Mouse (Mus musculus) layer of hippocampus, adult 18-20 months (tissue): ENCODE data around the gene Fam114a2. TPM values are rescaled to one million over a fixed set of nuclear protein-coding genes. Genes with fewer than 3 reads are reported as not detected.
A peak's percentile ranks its signal among the peaks of the same experiment; 100 is the strongest.
"Not testable (repeated sequence)": the region's sequence is repeated elsewhere in the genome, so short reads cannot be mapped to it uniquely, and the experiment has no call there.

ENCODE experiments used
- DNase-seq, 2 experiments: peaks; one replicate each; pipeline ENCODE4 v3.0.0; 2022; ENCODE audit warnings: low spot score in 2 of 2
- long read RNA-seq: library from polyadenylated mRNA; stranded (forward); transcript quantifications from one replicate; pipeline ENCODE4 v2.0.0, GENCODE M21; 2021
- total RNA-seq, 2 experiments: library from RNA; stranded (reverse); gene quantifications; 2 replicates each; pipeline ENCODE4 v1.2.3; 2021

The Fam114a2 gene
- 10 to 100 TPM; 36.5 to 40.3 TPM for total RNA-seq
- long read RNA-seq, transcript Fam114a2-201 (14 exons, 2,557 nt): major isoform, 8 of 64 reads
- long read RNA-seq, partial matches to known transcripts: 7 of 64 reads
- long read RNA-seq, other reads (novel, unspliced or antisense): 49 of 64 reads

DNA sequence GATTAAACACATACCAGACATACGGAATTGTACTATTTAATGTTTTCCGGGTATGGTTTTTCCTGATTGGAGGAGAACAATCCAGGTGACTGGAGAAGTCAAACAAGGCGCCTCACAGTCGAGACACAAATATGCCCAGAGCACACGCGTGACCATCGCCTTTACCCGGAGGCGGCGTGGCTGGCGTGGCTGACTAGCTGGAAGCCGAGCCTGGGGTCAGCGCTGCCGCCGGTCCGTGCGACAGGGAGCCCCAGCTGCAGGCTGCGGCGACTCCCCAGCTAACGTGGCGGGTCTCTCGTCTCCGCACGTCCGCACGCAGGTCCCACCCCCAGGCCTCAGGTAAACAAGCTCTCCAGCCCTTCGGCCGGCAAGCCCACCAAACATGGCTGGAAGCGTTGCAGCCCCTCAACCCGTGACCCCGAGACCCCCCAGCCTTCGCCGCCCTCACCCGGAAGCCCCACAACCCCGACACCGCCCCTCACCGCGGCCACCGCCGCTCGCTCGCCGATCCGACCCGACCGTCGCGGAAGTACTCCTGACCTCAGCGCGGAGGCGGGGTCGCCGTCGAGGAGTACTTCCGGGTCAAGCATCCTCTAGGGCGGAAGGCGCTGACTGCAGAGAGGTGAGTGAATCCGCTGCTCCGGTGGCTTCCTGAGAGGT is at the start of gene Fam114a2, which contains the start of gene Mfap3:
Gene Fam114a2, minus strand, starts transcription at position 527 of the 660 bp plus-strand sequence.
Gene Mfap3, plus strand, starts transcription at position 574 of the 660 bp plus-strand sequence.
- peak; percentile 75 to 88 for DNase-seq

- DNase-seq: no peak
These were observed 47.9 kb upstream of the Fam114a2 start for GRCm38 (mm10) chr11:57566091-57567035.

- DNase-seq: no peak
These were observed 46.1 kb upstream of the Fam114a2 start for GRCm38 (mm10) chr11:57564564-57564963.

DNA sequence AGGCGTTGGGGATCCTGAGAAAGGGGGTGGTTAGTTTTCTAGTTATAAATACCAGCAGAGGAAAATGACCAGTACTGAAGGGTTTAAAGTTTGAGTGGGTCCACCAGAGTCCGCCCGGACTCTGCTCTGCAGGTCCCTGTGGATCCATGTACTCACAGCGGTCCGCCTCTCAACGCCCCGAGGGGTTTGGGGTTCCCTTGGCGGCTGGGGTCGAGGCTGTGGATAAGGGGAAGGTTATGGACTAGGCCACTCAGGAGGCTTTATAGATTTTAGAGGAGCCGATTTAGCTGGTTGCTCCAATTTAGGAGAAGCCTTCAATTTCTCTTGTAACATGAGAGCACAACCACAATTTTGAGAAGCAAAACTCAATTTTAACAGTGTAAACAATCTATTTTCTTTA is 39.5 kb upstream of the Fam114a2 start:
- DNase-seq: not testable (repeated sequence)

DNA sequence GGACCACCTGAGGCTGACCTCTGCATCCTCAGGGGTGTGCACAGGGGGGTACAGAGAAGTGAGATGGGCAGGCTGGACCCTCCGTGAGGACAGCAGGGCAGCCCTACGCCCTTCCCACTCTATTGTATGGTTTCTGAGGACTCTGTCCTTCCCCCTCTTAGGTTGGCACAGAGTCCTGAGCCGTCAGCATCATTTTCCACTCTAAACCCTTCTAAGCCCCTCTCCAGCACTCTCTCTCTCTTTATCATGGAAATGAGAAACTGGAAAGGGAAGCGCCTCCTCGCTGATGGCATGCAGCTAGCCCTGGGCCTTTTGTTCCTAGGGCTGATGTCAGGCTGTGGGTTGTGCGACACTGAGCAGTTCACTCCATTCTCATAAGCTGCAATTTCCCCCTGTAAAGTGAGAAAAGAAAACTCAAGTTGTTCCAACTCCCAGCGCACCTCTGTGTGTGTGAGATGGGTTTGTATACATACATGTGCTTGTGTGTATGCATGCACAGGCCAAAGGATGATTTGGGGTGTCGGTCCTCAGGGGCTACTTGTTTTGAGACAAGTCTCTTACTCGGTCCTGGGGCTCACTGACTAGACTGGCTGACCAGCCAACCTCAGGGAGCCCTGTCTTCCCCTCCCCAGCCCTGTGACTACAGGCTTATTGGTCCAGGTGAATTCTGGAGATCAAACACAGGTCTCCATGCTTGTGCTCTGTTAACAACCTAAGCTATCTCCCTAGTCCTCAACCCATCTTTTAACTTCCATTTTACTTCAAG is 34.8 kb upstream of the Fam114a2 start:
- DNase-seq: no peak

DNA sequence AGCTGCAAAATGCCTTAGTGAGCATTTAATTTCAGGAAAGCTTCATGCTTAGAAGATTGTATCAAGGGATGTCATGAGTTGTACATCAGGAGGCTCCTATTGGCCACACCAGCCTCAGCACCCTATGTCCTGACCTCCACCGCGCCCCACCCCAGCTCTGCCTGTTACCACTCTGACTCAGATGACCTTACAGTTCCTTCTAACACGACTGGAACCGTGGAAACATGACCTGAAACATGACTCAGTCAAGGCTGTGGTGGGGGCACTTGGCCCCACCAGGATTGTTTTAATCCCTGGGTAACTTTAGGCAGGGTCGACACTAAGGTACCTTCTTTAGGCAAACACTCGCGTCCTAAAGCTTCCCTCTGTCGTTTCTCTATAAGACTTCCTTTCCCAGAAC is 32.6 kb upstream of the Fam114a2 start:
- DNase-seq: no peak

DNA sequence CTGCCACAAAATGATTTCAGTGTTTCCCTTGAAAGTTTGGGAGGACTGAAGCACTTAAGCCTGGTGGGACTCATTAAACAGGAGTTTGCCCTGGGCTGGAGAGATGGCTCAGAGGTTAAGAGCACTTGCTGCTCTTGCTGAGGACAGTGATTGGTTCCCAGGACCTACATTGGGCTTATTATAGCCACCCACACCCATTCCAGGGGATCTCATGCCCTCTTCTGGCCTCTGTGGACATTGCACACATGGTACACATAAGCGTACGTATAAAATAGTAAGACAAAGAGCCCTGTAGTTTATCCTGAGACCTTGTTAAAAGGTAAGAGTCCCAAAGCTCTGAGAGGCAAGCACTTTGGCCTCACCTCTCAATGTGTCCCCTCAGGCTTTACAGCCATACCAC is 31.8 kb upstream of the Fam114a2 start:
- no peak for DNase-seq

GRCm38 (mm10) chr11:57548618-57549550 is 30.5 kb upstream of the Fam114a2 start:
- DNase-seq: peak; percentile 64 to 90

DNA sequence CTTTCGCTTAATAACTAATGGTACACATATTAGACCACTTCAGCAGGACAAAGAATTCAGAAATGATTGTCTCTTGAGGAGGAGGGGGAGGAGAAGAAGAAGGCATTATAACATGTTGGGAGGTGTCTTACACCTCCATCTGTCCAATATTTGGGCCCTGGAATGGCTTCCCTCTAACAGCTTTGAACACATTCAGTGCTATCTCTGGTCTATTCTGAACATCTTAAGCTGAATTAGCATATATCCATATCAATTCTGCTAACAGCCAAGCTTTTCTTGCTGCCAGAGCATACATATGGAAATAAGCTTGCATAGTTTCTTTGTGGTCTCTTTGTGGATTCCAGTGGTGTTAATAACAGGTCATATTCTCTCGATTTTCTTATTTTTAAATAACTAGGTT is 22.3 kb upstream of the Fam114a2 start:
- DNase-seq: no peak

DNA sequence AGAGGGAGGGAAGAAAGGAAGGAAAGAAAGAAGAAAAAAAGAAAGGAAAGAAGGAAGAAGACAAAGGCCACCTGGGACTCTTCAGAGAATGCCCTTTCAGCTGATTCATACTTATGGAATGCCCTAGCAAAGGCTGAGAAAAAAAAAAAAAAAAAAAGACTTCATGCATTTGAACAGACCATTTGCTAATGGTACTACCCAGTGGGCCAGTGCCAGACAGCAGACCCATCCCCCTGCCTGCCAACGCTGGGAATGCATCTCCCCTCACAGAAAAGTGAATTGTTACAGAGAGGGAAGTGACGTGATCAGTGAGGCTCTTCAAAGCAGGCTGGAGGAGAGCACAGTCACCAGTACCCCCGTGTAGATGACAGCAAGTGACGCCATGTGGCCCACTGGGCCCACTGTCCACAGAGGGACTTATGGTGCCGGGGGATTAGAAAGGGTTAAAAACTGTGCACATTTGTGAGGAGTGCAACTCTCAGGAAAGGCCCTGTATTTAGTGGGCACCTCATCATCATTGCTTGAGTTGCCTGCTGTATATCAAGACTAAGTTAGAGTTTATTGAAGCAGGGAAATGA is 21.5 kb upstream of the Fam114a2 start:
- no peak for DNase-seq

GRCm38 (mm10) chr11:57535912-57536311 is 17.5 kb upstream of the Fam114a2 start:
- peak in 1 of 2 experiments; percentile 31 for DNase-seq

DNA sequence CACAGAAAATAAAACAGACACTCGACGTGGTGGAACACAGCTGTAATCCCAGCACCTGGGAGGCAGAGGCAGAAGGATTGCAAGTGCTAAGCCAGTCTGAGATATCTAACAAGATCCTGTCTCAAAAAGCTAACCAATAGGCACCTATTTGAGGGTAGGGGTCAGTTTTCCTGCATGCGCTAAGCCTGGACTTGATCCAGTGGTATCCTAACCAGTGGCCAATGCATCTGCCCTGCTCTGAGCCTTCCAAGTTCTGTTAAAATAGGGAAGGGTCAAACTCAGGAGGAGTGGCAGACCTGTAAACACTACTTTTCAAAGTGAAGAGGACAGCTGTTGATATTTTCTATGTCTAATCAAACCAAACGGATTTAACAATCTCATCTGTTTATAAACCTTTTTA is 13.9 kb upstream of the Fam114a2 start:
- no peak for DNase-seq

GRCm38 (mm10) chr11:57531300-57531950 is 13.0 kb upstream of the Fam114a2 start:
- peak in 1 of 2 experiments; percentile 59 for DNase-seq

GRCm38 (mm10) chr11:57529111-57529510 is 10.7 kb upstream of the Fam114a2 start:
- DNase-seq: no peak

- DNase-seq: no peak
These were observed 9.1 kb upstream of the Fam114a2 start for GRCm38 (mm10) chr11:57527506-57527905.

DNA sequence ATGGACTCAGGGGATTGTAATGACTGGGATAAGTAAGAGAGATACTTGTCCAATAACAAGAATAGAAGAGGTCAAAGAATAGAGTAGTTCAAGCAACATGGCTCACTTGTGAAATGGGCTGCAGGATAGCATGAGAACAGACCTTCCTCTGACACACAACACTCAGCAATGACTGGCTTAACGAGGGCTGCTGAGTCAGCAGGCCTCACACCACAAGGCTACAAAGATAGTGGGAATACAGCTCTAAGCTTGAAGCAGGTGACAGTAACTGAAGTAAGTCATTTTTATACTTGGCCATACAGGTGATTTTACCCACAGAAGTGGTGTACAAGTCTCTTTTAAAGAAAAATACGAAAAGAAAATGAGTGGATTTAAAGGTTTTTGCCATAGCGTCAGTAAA is 7.5 kb upstream of the Fam114a2 start:
- DNase-seq: no peak

DNA sequence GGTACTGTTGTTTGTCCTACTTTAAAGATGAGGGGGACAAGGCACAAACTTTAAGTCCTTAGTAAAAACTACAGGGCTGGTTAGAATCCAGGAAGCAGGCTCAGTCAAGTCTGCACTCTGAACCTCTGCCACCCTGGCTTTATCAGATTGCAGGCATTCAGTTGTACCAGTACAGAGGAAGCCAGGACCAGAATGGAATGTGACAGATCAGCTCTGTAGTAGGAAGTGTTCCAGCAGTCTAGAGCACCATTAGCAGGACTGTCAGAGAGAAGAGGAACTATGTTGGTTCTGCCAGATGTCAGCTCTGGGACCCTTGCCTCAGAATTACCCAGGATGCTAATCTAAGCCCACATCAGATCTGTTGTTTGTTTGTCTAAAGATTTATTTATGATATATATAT is 6.2 kb upstream of the Fam114a2 start:
- no peak for DNase-seq

GRCm38 (mm10) chr11:57523418-57523817 is 5.0 kb upstream of the Fam114a2 start:
- DNase-seq: no peak

DNA sequence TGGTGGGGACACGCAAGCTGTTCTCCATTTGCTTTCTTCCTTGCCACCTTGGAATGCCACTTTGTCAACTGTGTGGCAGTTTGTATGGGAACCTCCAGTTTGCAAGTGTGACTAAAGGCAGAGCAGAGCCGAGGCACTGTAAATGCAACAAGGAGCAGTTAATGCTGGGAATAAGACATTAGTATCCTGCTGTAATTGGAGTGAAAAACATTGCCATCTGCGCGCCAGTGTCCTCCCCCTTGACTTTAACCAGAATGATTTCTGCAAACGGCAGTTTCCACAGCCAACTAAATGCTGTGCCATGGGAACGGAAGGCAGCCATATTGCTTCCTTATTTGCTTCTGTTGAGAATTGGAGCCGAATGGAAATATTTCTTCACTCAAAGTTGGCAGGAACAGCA is 3.6 kb upstream of the Fam114a2 start:
- peak; percentile 76 to 92 for DNase-seq
